Mouse (Mus musculus) liver, postnatal 0 days (tissue): ENCODE measurements around the gene Kif28. TPM values are rescaled to one million over a fixed set of nuclear protein-coding genes. Genes with fewer than 3 reads are reported as not detected.
"Not testable (repeated sequence)": the region's sequence is repeated elsewhere in the genome, so short reads cannot be mapped to it uniquely, and the experiment has no call there.

ENCODE experiments used
- ATAC-seq: fragments of 200-750 bp; cut with Nextera tagmentation; 2 replicates; pipeline ENCODE4 v1.8.0; 2017; ENCODE audit warnings: mild to moderate bottlenecking, moderate library complexity
- DNase-seq: peaks from one replicate; pipeline ENCODE4 v3.0.0-alpha.2; 2016
- H3K27ac ChIP-seq: fragments of 300-500 bp; sonication (generic); 2 replicates; pipeline ENCODE4 v1.5.1; 2014; ENCODE audit warnings: antibody characterized with exemption, moderate library complexity, mild to moderate bottlenecking, low read depth
- H3K27me3 ChIP-seq: fragments of 300-500 bp; sonication (generic); 2 replicates; pipeline ENCODE4 v1.6.1; 2014; ENCODE audit warnings: low read length, control low read depth, mixed read lengths; ENCODE audit not compliant: insufficient read depth
- H3K36me3 ChIP-seq: fragments of 300-500 bp; sonication (generic); replicated peaks from 2 replicates; pipeline ENCODE4 v1.6.1; 2014; ENCODE audit warnings: mild to moderate bottlenecking, control low read depth, low read length, moderate library complexity, mixed read lengths; ENCODE audit not compliant: insufficient read depth
- H3K4me1 ChIP-seq: fragments of 300-500 bp; sonication (generic); 2 replicates; pipeline ENCODE4 v1.6.1; 2014; ENCODE audit warnings: antibody characterized with exemption, mild to moderate bottlenecking, control low read depth; ENCODE audit not compliant: insufficient read depth
- H3K4me2 ChIP-seq: fragments of 300-500 bp; sonication (generic); 2 replicates; pipeline ENCODE4 v1.6.1; 2014; ENCODE audit warnings: low read depth, mild to moderate bottlenecking, low read length, moderate library complexity, mixed read lengths
- H3K4me3 ChIP-seq: fragments of 300-500 bp; sonication (generic); 2 replicates; pipeline ENCODE4 v1.5.1; 2014; ENCODE audit warnings: low read depth, low read length
- H3K9ac ChIP-seq: fragments of 300-500 bp; sonication (generic); replicated peaks from 2 replicates; pipeline ENCODE4 v1.6.1; 2014; ENCODE audit warnings: mild to moderate bottlenecking, moderate library complexity
- H3K9me3 ChIP-seq: fragments of 300-500 bp; sonication (generic); 2 replicates; pipeline ENCODE4 v1.6.1; 2016; ENCODE audit warnings: mild to moderate bottlenecking, control low read depth, low read length, mixed read lengths
- CTCF ChIP-seq: sonication (generic); IDR thresholded peaks from 2 replicates; pipeline ENCODE4 v1.5.1; 2016; ENCODE audit warnings: antibody characterized with exemption, low read depth
- EP300 ChIP-seq: IDR thresholded peaks from 2 replicates; pipeline ENCODE4 v1.6.1; 2016; ENCODE audit warnings: antibody characterized with exemption, low read depth, mild to moderate bottlenecking
- WGBS: fragments of 180-500 bp; shearing (Covaris S2); extraction: QIAGEN DNeasy Blood & Tissue Kit; methylation state at CpG from one replicate; pipeline ENCODE4 v1.1.7; 2014; ENCODE audit not compliant: insufficient replicate concordance; 5-methylcytosine and 5-hydroxymethylcytosine counted together
- polyA plus RNA-seq: library from polyadenylated mRNA; unstranded; fragments of >200 nt; fragmentation: Nextera tagmentation; extraction: Ambion mirVana; gene quantifications from 2 replicates; pipeline ENCODE4 v1.2.1, GENCODE M21; 2015

Gene Kif28
- polyA plus RNA-seq, 1 experiment from 2014 or later = not detected

- Histone ChIP-seq H3K9me3 (no peaks in the 10 kb centered on the region), H3K27ac (no peak overlapping the region), H3K36me3 (peaks cover 6% of the 10 kb centered on the region), H3K4me1 (no peaks in the 10 kb centered on the region), H3K27me3 (no peaks in the 10 kb centered on the region), H3K9ac (no peak overlapping the region), H3K4me3 (no peak overlapping the region), H3K4me2 (no peak overlapping the region)
- DNase-seq = no peak
- WGBS = 84% methylated on average over 3 of the region's 3 CpGs
- ATAC-seq = no peak
- no peak for TF ChIP-seq EP300
- TF ChIP-seq CTCF = no peak
Observed at GRCm38 (mm10) chr1:179687966-179688365, 57.1 kb downstream of the Kif28 start.

GRCm38 (mm10) chr1:179687305-179687704 is 57.8 kb downstream of the Kif28 start:
- no peak overlapping the region for H3K4me2 ChIP-seq
- WGBS = 82% methylated on average over 1 of the region's 1 CpGs
- H3K27me3 ChIP-seq = no peaks in the 10 kb centered on the region
- TF ChIP-seq CTCF (no peak), EP300 (no peak)
- ATAC-seq (no peak), DNase-seq (no peak)
- H3K9ac ChIP-seq = no peak overlapping the region
- peaks cover 7% of the 10 kb centered on the region for H3K36me3 ChIP-seq
- H3K27ac ChIP-seq = no peak overlapping the region
- no peaks in the 10 kb centered on the region for H3K4me1 ChIP-seq
- no peaks in the 10 kb centered on the region for H3K9me3 ChIP-seq
- no peak overlapping the region for H3K4me3 ChIP-seq

- H3K27ac ChIP-seq = no peak overlapping the region
- WGBS = 78% methylated on average over 5 of the region's 5 CpGs
- ATAC-seq = no peak
Observed at GRCm38 (mm10) chr1:179686781-179687180, 58.3 kb downstream of the Kif28 start.

GRCm38 (mm10) chr1:179686348-179686747 is 58.7 kb downstream of the Kif28 start:
- 85% methylated on average over 6 of the region's 6 CpGs for WGBS

More at GRCm38 (mm10) chr1:179686781-179687180, 58.3 kb downstream of the Kif28 start:
- H3K9ac ChIP-seq = no peak overlapping the region
- no peaks in the 10 kb centered on the region for H3K4me1 ChIP-seq
- H3K27me3 ChIP-seq = no peaks in the 10 kb centered on the region
- no peak for DNase-seq
- H3K4me3 ChIP-seq = no peak overlapping the region
- H3K36me3 ChIP-seq = peaks cover 7% of the 10 kb centered on the region
- TF ChIP-seq CTCF = no peak
- no peak for TF ChIP-seq EP300
- no peaks in the 10 kb centered on the region for H3K9me3 ChIP-seq
- no peak overlapping the region for H3K4me2 ChIP-seq

GRCm38 (mm10) chr1:179682753-179683152 is 62.3 kb downstream of the Kif28 start:
- ATAC-seq, H3K4me3 ChIP-seq, H3K27ac ChIP-seq, H3K4me1 ChIP-seq, H3K4me2 ChIP-seq, H3K9ac ChIP-seq, DNase-seq, H3K27me3 ChIP-seq, H3K9me3 ChIP-seq: not testable (repeated sequence)
- 58% methylated on average over 9 of the region's 10 CpGs for WGBS
- H3K36me3 ChIP-seq = peaks cover 11% of the 10 kb centered on the region

More at GRCm38 (mm10) chr1:179686348-179686747, 58.7 kb downstream of the Kif28 start:
- no peak overlapping the region for H3K4me3 ChIP-seq
- H3K4me1 ChIP-seq = no peaks in the 10 kb centered on the region
- no peak overlapping the region for H3K9ac ChIP-seq
- H3K4me2 ChIP-seq = no peak overlapping the region
- TF ChIP-seq CTCF (no peak), EP300 (no peak)
- H3K9me3 ChIP-seq = no peaks in the 10 kb centered on the region
- ATAC-seq (no peak), DNase-seq (no peak)
- H3K27ac ChIP-seq = no peak overlapping the region
- peaks cover 7% of the 10 kb centered on the region for H3K36me3 ChIP-seq
- no peaks in the 10 kb centered on the region for H3K27me3 ChIP-seq

GRCm38 (mm10) chr1:179679326-179679725 is 65.7 kb downstream of the Kif28 start:
- Histone ChIP-seq H3K27me3 (no peaks in the 10 kb centered on the region), H3K4me2 (no peak overlapping the region), H3K27ac (no peak overlapping the region), H3K9ac (no peak overlapping the region), H3K4me3 (no peak overlapping the region), H3K9me3 (no peaks in the 10 kb centered on the region), H3K4me1 (no peaks in the 10 kb centered on the region), H3K36me3 (peaks cover 12% of the 10 kb centered on the region)
- ATAC-seq = no peak
- DNase-seq = no peak
- WGBS = 87% methylated on average over 4 of the region's 4 CpGs
- no peak for TF ChIP-seq CTCF
- TF ChIP-seq EP300 = no peak

- H3K4me2 ChIP-seq = no peak overlapping the region
- DNase-seq (no peak), ATAC-seq (no peak)
- no peak overlapping the region for H3K9ac ChIP-seq
- no peak overlapping the region for H3K4me3 ChIP-seq
- no peak for TF ChIP-seq EP300
- no peak for TF ChIP-seq CTCF
- 88% methylated on average over 2 of the region's 2 CpGs for WGBS
- no peaks in the 10 kb centered on the region for H3K4me1 ChIP-seq
- peaks cover 11% of the 10 kb centered on the region for H3K36me3 ChIP-seq
- H3K27me3 ChIP-seq = no peaks in the 10 kb centered on the region
- no peaks in the 10 kb centered on the region for H3K9me3 ChIP-seq
- H3K27ac ChIP-seq = no peak overlapping the region
Observed at GRCm38 (mm10) chr1:179677031-179677430, 68.0 kb downstream of the Kif28 start.
